Mouse (Mus musculus) 3134 (cell line): ENCODE data around the gene Sphkap.

Experiments
- DNase-seq: peaks from one replicate; pipeline ENCODE4 v3.0.0-alpha.2; 2011; ENCODE audit warnings: low spot score; ENCODE audit not compliant: insufficient read length; ENCODE audit errors: extremely low read depth

Gene Sphkap

DNA sequence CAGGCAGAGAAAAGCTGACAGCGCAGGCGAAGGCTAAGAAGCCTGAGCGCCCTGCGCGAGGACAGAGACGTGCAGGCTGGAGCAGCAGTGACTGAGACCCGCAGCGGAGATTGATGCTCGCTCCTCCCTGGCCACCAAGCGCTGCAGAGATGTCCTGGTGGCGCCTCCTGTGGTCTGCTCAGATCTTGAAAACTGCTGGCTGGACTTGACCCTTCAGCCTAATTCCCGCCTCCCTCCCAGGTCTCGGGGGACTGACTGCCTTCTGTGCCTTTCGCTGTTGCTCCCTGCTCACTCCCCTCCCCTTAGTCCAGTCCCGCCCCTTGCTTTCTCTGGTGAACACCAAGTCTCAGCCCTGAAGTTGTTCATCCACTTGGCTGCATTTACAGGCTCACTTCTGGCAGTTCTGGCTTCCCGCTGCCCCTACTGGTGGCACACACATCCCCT is at the start of gene Sphkap:
Gene Sphkap, minus strand, starts transcription at position 180 of the 444 bp plus-strand sequence.
- DNase-seq = peak; percentile 6

DNA sequence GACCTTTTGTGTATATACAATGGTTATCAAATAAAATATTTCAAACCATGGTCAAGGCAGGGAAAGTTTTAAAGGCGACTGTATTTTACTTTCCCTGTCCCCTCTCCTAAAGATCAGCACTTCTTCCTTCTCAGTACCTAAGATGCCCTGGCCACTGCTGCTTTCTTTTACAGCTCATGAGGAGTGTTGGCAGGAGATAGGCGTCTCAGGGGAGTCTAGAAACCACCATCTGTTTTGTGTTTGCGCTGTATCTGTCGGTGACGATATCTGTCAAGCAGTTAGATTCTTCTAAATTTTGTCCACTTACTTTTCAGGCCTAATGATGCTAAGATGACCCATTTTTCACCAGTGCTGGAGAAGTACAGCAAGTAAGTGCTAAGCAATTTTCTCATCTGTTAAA is 43.3 kb upstream of the Sphkap start:
- no peak for DNase-seq

DNA sequence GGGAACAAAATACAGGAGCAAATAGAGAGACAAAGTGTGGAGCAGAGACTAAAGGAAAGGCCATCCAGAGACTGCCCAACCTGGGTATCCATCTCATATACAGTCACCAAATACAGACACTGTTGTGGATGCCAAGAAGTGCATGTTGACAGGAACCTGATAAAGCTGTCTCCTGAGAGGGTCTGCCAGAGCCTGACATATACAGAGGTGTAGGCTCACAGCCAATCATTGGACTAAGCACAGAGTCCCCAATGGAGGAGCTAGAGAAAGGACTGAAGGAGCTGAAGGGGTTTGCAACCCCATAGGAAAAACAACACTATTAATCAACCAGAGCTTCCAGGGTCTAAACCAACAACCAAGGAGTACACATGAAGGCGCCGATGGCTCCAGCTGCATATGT is 32.4 kb upstream of the Sphkap start:
- DNase-seq = no peak

DNA sequence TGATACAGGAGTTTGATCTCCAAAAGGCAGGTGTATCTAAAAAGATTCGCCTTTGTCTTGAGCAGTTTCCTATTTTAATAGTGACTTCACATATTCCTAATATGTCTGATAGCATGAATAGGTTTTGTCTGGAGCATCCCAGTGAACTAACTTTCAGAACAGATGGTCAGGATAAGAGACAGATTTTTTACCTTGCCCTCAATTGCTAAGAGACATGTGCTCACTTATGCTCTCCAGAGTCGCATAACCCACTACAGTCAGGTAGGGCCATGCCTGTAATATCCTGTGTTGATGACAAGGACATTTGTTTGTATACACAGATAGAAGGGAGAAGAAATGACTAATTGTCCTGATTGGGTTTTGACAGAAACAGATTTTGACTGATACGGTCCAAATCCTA is 25.9 kb upstream of the Sphkap start:
- no peak for DNase-seq

- DNase-seq = no peak
Measured at GRCm38 (mm10) chr1:83429866-83430265, 21.9 kb upstream of the Sphkap start.

GRCm38 (mm10) chr1:83407616-83408015 is 384 bp downstream of the Sphkap start:
- no peak for DNase-seq

DNA sequence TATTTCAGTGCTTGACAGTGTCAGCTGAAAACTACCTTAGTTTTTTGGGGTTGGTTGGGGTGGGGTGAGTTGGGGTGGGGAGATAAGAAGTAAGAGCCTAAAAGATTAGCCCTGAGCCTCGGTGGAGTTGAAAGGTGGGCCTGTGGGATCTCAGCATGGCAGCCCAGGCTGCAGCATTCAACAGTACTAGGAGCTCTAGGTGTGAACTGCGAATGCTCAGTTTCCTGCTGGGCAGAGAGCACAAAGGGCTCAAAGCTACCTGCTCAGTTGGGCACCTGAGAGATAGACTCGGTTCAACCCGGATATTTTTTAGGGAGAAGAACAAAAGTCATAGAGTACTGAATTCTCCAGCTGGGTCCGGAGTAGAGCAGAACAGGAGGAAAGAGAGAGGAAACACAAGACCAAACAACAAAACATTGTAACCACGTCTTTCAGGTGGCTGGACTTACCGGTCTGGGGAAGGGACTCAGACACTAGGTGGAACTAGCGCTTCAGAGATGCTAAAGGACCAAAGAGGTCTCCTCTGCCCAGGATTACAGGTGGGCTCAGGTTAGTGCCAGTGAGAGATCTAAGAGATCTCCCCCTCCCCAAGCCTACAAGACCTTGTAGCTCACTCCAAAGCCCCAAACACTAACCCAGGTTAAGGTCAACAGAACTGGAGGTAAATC is 984 bp downstream of the Sphkap start:
- DNase-seq = no peak

DNA sequence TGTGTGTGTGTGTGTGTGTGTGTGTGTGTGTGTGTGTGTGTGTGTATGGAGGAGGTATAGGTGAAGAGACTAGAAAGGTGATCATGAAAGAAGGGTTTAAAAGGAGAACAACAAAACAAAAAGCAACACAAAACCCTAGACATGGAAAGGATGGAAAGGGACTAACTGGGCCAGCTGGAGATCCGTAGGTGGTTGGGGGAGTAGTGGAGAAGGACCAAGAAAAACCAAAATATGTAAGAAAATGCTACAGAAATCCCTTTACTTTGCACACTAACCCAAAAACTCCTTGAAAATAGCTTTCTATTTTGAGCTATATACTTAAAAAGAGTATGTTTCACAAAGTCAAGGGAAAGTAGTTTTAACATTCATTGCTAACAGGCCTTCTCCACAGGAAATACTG is 6.9 kb downstream of the Sphkap start:
- no peak for DNase-seq

- DNase-seq = no peak
Measured at GRCm38 (mm10) chr1:83396284-83396683, 11.7 kb downstream of the Sphkap start.

DNA sequence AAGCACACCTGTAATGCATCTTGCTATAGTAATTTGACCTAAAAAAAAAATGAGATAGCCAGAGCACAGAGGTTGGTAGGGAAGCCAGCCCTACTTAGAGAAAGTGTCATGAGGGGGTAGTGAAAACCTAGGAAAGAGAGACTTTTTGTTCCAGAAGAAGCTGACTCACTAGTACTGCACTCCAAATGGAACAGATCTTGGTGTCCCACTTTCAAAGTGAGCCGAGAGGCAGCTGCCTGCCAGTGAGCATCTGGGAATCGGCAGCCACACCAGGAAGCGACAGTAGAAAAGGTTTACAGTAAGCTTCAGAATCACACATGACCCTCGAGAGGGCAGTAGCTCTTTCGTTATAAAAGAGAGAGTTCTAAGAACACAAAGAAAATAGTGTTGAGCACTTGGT is 12.4 kb downstream of the Sphkap start:
- DNase-seq = no peak

DNA sequence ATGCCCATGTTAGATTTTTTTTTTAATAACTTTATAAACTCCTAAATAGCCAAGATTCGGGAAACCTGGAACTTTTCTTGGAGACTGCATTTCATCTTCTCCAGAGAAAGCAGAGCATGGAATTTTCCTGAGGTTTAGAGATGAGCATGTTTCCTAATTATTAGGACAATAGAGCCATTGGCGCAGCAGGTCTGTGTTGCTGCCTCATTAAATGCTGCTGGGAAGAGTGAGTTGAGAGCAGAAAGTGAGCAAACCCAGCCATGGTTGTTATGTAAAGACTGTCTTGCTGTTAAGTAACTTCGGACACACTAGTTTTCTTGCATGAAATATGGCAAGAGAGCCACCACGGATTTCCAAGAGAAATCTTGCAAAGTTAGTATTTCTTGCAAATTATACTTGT is 18.6 kb downstream of the Sphkap start:
- DNase-seq = no peak

DNA sequence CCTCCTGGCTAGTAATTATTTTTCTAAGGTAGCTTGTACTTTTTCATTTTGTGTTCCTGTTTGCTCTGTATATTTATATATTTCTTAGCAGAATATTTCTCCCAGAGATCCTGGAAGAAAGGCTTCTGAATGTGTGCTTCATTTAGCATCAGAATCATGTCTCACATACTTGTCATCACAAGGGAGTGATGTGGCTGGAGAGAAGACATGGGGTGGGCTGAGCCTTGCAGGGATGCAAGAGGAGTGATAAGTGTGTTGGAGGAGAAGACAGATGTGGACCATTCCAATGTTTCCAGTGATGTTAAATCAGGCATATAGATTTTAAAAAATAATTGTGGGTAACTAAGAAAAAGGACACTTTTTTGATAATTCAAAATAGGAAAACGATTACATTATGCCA is 30.6 kb downstream of the Sphkap start:
- DNase-seq = no peak

DNA sequence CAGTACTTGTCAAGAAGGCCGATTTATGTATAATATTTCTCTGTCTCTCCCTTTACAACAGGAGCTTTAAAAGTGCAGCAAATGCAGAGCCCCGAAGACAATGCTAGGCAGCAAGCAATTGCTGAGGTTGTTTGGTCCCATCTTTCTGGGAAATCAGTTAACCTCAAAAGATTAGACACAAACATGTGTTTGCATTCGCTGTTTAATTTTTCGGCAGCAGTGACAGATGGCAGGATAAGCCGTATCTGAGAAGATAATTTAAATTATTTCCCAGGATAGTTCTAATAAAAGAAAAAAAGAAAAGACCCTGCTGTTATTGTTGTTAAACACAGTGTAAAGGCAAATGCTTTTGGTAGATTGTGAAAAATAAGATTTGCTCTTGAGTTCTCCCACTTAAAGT is 41.5 kb downstream of the Sphkap start:
- no peak for DNase-seq

DNA sequence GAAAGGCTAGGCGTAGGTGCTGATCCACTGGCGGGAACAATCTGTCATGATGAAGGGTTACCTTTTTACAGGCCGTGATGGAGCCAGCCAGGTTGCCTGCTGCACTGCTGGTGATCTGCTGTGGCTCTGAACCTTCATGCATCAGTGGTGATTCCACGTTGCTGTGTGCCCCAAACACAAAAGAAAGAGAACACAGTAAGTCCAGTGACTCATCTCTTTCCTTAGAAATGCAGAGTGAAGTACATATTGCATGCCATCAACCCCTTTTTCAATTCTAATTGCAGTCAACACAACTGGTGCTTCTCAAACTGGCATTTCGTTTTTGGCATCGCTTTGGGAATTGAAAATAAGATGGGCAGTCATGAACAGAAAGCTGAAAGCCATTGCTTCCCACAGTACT is 45.8 kb downstream of the Sphkap start:
- DNase-seq = no peak

- no peak for DNase-seq
Measured at GRCm38 (mm10) chr1:83346453-83346852, 61.5 kb downstream of the Sphkap start.

DNA sequence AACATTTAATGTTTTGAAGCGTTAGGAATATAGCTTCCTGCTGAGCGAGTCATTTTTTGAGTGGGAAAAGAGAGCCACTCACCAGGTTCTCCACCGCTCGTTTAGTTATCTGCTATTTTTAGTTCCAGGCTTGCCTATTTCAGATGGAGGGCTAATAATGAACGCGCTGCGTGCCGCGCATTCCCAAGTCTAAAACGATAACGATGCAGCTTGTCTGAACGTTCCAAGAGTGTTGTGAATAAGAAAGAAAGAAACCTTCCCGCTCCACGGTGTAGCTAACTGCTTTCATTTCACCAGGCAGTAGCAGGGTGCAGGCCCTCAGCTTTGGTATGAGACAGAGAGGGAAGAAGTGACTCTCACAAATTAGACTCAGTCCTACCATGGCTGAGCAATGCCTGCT is 62.4 kb downstream of the Sphkap start:
- DNase-seq = no peak

DNA sequence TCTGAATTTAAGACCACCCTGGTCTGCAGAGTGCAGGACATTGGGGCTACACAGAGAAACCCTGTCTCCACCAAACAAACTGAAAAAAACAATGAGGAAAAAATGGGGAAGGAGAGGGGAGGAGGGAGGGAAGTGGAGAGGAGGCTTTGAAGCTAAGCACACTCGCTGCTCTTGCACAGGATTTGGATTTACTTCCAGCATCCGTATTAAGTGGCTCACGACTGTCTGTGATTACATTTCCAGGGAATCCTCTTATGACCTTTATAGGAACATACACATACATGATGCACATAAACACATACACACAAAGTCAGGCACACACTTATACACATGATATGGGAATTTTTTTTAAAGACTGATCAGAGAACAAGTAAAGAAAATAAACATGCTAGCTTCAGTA is 62.9 kb downstream of the Sphkap start:
- no peak for DNase-seq

DNA sequence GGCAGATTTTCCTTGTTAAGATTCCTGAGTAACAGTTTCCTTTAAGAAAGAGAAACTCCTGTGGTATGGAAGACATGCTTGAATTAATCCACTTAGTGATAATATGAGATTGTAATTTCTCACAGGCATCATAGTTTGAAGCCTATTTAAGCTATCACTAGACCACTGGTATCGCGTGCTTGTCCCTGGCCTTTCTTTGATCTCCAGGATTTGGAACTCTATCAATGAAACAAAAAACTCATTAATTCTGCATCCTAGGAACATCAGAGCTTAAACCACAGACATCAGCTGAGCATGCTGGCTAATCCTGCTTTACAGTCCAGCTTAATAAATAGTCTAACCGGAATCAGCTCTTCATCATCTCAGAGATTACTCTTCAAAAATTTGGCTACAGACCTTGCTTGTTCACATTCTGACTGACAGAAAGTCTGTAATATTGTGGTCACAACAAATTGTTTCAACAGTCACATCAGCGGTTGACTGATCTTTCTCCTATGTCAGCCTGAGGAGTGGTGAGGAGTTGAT is 65.2 kb downstream of the Sphkap start:
- no peak for DNase-seq

DNA sequence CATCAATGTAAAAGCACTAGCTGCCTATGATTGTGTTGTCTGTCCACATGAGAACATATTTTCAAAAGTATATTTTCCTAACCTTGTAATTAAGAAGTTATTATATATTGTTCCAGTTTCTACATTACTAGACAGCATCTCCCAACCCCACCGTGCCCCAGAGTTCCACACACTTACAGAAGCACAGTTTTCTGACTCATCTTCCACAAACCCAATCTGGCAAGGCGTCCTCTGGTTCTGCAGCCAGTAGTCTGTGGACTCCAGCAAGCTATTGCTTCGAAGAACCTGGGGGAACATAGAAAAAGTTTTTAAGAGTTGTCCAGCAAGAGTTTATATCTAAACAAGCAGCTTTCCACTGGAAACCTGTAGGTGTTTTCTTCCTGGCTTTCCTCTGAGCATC is 68.6 kb downstream of the Sphkap start:
- DNase-seq = no peak

- DNase-seq = no peak
Measured at GRCm38 (mm10) chr1:83316917-83317316, 91.1 kb downstream of the Sphkap start.

DNA sequence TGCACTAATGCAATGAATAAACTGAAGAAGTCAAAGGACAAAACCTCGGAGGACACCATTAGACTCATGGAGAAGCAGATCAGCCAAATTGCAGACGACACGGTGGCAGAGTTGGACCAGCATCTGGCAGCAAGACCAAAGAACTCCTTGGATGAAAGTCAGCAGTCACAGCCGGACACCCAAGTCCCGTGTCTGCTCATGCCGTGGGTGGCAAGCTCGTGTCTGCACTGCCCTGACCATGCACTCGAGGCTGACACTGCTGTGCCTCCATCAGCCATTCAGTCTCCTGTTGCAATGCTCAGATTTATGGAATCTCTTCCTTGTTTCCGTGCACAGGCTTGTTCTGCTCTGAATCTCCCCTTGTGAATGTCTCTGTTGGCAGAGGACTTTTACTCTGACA is 92.9 kb downstream of the Sphkap start:
- DNase-seq = no peak

- no peak for DNase-seq
Measured at GRCm38 (mm10) chr1:83311607-83312295, 96.2 kb downstream of the Sphkap start.
